Mouse (Mus musculus): ENCODE measurements around the gene Calm2.

Calm2 gene

DNA sequence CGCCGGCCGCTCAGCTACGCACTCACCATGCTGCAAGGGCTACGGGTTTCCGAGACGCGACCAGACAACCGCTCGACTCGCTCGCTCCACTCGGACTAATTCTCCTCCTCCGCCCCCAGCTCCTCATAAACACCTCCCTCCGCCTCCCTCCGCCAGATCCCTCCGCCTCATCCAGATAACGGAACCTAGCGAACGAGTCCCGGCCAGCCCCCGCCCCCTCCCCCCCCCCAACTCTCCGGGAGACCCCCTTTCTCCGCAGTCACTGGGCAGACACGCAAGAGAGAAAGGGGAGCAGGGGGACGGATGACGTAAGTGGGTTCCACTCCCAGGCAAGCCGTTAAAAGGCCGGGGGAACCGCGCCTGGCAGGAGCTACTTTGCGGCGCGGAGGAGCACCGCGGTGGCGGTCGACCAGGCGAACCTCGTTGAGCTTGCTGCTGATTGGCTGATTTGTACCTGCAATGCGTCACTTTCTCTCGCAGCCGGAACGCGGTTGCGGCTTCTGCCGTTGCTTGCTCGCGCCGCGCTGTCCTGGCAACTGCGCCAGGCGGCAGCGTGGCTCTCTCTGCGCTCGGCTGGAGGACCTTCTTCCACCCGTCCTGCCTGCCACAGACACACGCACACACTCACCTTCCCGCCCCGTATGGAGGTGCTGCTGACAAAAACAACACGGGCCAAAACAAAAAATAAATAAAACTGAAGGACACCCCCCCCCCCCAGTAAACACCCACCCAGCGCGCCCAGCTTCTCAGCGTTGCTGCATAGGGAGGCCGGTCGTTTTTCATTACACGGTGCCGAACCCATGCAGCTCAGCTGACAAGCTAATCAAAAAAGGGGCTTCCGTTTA is at the start of gene Calm2:
TSS of gene Calm2 (minus strand) at position 169 of the 845 bp plus-strand sequence.
- peak; percentile 98 for DNase-seq (ENCODE audit: low read depth, low spot score)

GRCm38 (mm10) chr17:87495504-87495903 is 48.8 kb upstream of the Calm2 start:
- DNase-seq (ENCODE audit: low read depth, low spot score), result no peak

GRCm38 (mm10) chr17:87494310-87494709 is 47.6 kb upstream of the Calm2 start:
- DNase-seq (ENCODE audit: low read depth, low spot score), result no peak

GRCm38 (mm10) chr17:87492286-87492685 is 45.6 kb upstream of the Calm2 start:
- DNase-seq (ENCODE audit: low read depth, low spot score), result no peak

- no peak for DNase-seq (ENCODE audit: low read depth, low spot score)
Observed at GRCm38 (mm10) chr17:87490295-87490694, 43.6 kb upstream of the Calm2 start.

DNA sequence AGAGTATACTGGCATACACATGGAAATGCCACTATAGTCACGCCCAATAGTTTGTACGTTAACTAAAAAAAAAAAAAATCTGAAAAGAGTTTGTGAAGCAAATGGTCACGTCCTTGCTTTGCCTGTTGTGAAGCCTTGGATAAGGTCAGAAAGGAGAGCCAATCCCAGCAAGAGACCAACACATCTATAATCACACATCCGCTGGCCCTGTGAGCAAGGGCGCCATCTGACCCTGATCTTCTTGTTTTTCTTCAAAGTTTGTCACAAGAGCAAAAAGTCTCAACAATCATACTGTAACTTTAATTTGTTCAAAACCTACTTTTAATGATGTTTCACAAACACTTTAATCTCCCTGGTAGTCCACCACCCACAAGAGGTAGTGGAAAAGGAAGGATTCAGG is 39.0 kb upstream of the Calm2 start:
- no peak for DNase-seq (ENCODE audit: low read depth, low spot score)

- DNase-seq (ENCODE audit: low read depth, low spot score), result no peak
Observed at GRCm38 (mm10) chr17:87482867-87483266, 36.1 kb upstream of the Calm2 start.

DNA sequence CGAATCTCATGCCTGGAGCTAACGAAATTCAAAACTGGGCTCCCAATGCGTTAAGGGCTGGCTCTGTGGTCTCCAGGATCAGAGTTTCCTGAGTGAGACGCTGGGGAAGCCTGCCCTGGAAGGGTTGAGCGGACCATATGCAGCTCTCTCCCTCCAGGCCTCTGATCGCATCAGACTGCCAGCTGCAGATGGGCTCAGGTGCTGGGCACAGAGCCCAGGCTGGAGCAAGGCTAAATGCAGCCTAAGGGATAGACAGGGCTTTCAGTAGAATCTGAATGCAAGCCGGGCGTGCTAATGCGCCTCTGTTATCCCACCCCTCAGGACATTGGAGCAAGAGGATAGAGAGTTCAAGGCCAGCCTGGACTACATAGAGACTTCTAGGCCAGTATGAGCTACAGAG is 31.8 kb upstream of the Calm2 start:
- DNase-seq (ENCODE audit: low read depth, low spot score), result no peak

DNA sequence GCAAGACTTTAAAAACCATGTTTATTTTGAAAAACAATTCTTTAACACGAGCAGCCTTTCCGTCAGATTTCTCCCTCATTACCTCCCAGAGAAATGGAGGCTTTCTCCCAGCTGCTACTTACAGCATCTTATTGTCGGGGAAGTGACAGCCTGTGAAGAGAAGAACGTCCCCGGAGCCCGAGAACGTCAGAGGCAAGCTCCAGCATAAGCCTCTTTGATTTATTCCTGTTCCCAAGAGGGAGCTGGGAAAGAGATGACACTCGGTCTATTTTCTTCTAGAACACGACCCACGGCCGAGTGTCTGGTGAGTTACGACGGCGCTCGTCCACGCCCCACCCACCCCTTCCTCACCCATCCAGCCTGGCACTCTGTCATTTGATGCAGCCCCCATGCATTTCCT is 30.9 kb upstream of the Calm2 start:
- DNase-seq (ENCODE audit: low read depth, low spot score), result no peak

DNA sequence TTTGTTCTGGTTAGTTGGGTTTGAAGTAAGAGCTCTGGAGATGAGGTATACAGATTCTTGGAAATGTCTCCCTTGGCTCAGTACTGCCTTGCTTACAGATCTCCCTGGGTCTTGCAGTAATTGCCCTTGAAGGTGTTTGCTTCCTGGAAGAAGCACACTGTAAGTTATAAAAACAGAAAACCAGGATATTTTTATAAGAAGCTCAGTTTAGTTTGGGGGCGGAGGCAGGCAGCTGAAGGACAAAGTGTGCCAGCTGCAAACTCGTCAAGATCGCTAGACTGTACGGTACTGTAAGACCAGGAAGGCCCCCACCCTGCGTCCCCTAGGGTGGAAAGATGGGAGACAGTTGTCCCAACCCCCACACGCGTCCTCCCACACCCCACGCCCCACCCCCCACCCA is 28.6 kb upstream of the Calm2 start:
- DNase-seq (ENCODE audit: low read depth, low spot score), result no peak

DNA sequence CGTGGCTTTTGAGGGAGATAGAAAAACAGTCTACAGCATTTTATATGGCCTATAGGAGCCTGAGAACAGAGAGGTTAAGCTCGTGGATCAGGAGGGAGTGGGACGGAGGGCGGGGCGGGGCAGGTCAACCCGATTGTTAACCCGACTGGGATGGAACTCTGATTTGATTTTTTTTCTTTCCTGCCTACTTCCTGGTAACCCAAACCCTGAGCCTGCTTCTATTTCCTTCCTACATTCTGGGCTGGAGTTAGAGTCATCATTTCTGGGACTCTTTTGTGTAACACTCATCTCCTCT is 27.7 kb upstream of the Calm2 start:
- DNase-seq (ENCODE audit: low read depth, low spot score), result no peak

DNA sequence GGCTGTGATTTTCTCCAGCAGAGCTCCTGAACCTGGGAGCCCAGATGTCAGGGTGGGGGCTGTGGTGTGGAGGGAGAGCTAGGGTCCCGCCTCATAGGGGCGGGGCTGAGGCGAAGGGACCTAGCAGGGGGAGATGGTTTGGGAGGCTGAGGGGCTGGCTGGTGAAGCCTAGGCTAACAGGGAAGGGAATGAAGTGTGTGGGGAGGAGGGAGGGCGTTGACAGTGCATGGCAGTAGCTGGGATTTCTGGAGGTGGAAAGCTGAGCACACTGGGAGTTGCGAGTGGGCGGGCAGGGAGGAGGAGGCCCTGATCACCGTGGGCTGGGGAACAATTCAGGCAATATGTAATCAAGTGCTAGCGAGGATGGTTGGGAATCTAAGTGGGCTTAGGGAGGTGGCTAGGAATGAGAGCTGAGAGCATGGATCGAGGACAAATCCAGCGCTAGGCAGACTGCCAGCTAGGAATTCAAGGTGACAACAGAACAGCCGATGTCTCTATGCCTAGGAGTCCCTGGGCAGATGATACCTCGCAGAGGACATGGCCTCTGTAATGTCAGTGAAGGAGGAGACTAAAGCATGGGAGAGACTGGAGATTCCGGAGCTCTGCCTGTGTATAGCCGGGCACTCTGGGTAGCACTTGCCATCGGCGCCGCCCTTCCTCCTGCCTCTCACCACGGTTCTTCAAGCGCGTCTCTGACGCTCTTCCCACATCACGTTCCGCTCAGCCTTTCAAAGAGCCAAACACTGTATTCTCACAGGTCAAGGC is 27.2 kb upstream of the Calm2 start:
- peak; percentile 69 for DNase-seq (ENCODE audit: low read depth, low spot score)

- no peak for DNase-seq (ENCODE audit: low read depth, low spot score)
Observed at GRCm38 (mm10) chr17:87473441-87473735, 26.7 kb upstream of the Calm2 start.

GRCm38 (mm10) chr17:87472879-87473278 is 26.1 kb upstream of the Calm2 start:
- no peak for DNase-seq (ENCODE audit: low read depth, low spot score)

DNA sequence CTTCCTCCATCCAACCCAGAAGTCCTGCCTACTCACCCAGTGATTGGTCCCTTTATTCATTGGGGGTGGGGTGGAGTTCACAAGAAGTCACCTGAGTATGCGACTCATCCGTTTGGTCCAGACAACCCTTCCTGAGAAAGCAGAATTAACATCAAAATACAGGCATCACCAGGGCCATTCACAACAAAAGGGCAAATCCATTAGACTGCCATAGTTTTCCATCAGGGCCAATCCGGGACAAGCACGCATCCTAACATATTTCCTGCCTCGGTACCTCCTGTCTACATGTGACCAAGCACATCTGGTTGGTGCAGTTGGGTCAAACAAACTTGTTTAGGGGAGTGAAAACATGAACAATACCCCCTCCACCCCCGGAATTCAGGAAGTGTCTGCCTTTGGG is 24.9 kb upstream of the Calm2 start:
- no peak for DNase-seq (ENCODE audit: low read depth, low spot score)

DNA sequence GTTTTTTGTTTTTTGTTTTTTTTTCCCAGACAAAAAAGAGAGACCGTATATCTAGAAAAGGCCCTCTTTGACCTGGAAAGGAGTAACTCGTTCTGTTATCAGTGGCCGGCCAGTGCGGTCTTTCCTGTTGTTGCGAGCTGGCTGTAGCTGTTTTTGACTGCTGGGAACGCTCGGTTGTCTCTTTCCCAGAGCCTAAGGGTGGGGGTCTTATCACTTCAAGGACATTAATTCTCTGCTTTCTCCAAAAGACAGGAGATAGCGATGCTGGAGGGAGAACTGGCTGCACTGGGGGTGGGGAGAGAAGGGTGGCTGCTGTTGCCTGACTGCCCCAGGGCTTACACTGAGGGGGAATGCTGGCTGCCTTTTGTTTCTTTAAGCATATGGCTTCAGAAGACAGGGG is 24.1 kb upstream of the Calm2 start:
- no peak for DNase-seq (ENCODE audit: low read depth, low spot score)

DNA sequence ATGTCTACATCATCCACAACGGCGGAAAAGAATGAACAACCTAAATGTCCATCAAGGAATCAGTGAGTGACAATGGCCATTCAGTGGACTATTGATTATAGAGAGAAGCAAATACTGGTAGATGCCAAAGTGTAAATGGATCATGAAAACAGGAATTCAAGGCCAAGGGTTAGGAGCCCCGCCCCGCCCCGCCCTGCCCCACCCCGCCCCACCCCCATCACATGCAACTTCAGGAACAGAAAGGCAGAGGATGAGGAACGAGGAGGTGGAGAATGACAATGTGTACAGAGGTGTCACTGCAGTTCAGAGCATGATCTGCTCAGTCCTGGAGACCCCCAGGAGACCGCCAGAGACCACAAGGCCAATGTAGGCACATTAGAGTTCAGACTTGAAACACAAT is 23.5 kb upstream of the Calm2 start:
- no peak for DNase-seq (ENCODE audit: low read depth, low spot score)

GRCm38 (mm10) chr17:87469428-87469827 is 22.7 kb upstream of the Calm2 start:
- DNase-seq (ENCODE audit: low read depth, low spot score), result no peak

GRCm38 (mm10) chr17:87468616-87469015 is 21.9 kb upstream of the Calm2 start:
- DNase-seq (ENCODE audit: low read depth, low spot score), result no peak

DNA sequence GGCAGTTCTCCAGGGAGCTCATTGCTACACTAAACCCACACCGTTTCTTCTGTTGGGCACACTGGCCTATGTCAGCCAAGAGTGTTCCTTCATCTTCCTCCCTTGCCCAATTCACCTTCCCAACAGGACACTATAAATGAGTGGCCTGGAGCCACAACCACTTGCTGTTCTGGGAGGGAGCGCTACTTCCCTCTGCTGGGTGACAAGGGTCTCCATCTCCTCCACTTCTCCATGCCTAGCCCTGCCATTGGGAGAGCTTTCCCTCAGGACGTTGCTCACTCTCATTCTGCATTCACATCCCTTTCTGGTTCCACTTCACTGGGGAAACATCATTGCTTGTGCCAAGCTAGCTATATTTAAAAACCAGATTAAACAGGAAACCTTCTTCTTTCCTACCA is 14.8 kb upstream of the Calm2 start:
- no peak for DNase-seq (ENCODE audit: low read depth, low spot score)

DNA sequence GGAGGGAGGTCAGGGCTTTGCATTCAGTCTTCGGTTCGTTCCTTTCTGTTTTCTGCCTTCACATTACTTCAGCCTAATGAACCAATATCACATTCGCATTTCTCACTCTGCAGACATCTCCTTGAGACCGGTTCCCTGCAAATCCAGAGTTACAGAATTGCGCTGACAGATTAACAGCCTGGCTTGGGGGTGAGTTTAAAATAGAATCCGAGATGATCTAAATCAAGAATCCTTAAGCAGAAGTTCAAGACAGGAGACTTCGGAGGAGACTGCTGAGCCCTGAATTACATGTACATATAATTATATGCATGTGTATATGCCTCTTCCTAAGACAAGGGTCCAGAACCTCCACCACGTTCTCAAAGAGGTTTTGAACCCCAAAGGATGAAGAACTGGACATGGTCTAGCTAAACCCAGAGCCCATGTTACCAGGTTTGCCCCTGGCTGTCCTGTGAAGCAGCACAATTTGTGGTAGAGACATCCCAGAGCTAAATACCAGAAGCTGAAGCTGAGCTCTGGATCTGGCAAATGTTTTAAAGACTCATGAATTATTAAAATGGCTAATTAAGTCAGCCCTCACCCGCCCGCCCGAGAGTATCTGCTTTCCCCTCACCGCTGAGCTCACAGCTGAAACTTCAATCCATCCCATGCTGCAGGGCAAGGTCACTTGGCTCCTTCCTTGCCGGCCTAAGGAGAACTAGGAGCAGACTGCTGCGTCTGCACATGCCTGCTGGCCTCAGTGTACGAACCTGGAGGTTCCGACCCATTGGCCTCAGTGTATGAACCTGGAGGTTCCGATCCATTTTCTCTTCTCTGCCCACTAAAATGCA is 14.1 kb upstream of the Calm2 start:
- DNase-seq (ENCODE audit: low read depth, low spot score), result no peak
